Mouse (Mus musculus) forebrain, embryonic 11.5 days (tissue): ENCODE measurements around the gene Stx4a. TPM values are rescaled to one million over a fixed set of nuclear protein-coding genes. Genes with fewer than 3 reads are reported as not detected.
"Not testable (repeated sequence)": the region's sequence is repeated elsewhere in the genome, so short reads cannot be mapped to it uniquely, and the experiment has no call there.

Source experiments
- ATAC-seq: fragments of 200-750 bp; cut with Nextera tagmentation; replicated peaks from 2 replicates; pipeline ENCODE4 v1.8.0; 2017; ENCODE audit warnings: moderate TSS enrichment; ENCODE audit not compliant: low FRiP score
- DNase-seq: peaks from one replicate; pipeline ENCODE4 v3.0.0-alpha.2; 2017; ENCODE audit warnings: low spot score
- H3K27ac ChIP-seq: fragments of 300-500 bp; sonication (generic); 2 replicates; pipeline ENCODE4 v1.5.1; 2014; ENCODE audit warnings: low read depth, low read length
- H3K27me3 ChIP-seq: fragments of 300-500 bp; sonication (generic); 2 replicates; pipeline ENCODE4 v1.6.1; 2014; ENCODE audit warnings: mild to moderate bottlenecking, low read length, mixed read lengths; ENCODE audit not compliant: control insufficient read depth, insufficient read depth
- H3K36me3 ChIP-seq: fragments of 300-500 bp; sonication (generic); 2 replicates; pipeline ENCODE4 v1.6.1; 2014; ENCODE audit warnings: mild to moderate bottlenecking, low read length, moderate library complexity, mixed read lengths; ENCODE audit not compliant: control insufficient read depth, insufficient read depth
- H3K4me1 ChIP-seq: fragments of 300-500 bp; sonication (generic); replicated peaks from 2 replicates; pipeline ENCODE4 v1.6.1; 2014; ENCODE audit warnings: low read length, mixed read lengths; ENCODE audit not compliant: control insufficient read depth, insufficient read depth
- H3K4me2 ChIP-seq: fragments of 300-500 bp; sonication (generic); 2 replicates; pipeline ENCODE4 v1.6.1; 2014; ENCODE audit warnings: low read depth, mild to moderate bottlenecking, low read length, moderate library complexity, mixed read lengths; ENCODE audit not compliant: severe bottlenecking
- H3K4me3 ChIP-seq: fragments of 300-500 bp; sonication (generic); 2 replicates; pipeline ENCODE4 v1.5.1; 2014; ENCODE audit warnings: low read depth, low read length
- H3K9ac ChIP-seq: fragments of 300-500 bp; sonication (generic); 2 replicates; pipeline ENCODE4 v1.6.1; 2014; ENCODE audit warnings: low read length
- H3K9me3 ChIP-seq: fragments of 300-500 bp; sonication (generic); 2 replicates; pipeline ENCODE4 v1.6.1; 2016; ENCODE audit warnings: low read length, mixed read lengths; ENCODE audit not compliant: control insufficient read depth
- WGBS: fragments of 180-500 bp; shearing (Covaris S2); extraction: QIAGEN DNeasy Blood & Tissue Kit; methylation state at CpG from one replicate; pipeline ENCODE4 v1.1.7; 2014; 5-methylcytosine and 5-hydroxymethylcytosine counted together
- polyA plus RNA-seq: library from polyadenylated mRNA; unstranded; fragments of >200 nt; fragmentation: Nextera tagmentation; extraction: Ambion mirVana; gene quantifications from 2 replicates; pipeline ENCODE4 v1.2.1, GENCODE M21; 2014

Stx4a gene
- polyA plus RNA-seq, 1 experiment from 2014 or later: 10.1 TPM

- ATAC-seq, H3K4me3 ChIP-seq: not testable (repeated sequence)
Measured at GRCm38 (mm10) chr7:127840031-127840430, 15.9 kb downstream of the Stx4a start.

DNA sequence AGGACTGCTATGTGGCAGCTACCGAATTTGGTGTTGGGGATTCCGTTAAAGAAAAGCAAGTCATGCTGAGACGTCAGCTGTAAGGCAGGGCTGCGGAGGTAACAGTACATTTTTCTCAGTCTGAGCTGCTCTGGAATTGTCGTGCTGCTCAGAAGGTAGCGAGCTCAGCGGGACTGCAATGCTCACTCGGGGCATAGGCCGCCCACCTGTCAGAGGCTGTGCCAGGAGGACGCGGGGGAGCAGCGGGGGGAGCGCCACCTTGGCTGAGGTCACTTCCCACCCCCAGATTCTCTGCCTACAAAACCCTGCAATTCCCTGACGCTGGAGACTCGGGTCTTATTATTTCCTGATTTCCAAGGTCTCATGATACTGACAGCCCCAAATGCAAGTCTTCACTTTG is 16.8 kb downstream of the Stx4a start:
- H3K9me3 ChIP-seq: no peaks in the 10 kb centered on the region
- 3% methylated on average over 15 of the region's 15 CpGs for WGBS
- H3K4me1 ChIP-seq: peaks cover 6% of the 10 kb centered on the region; the same call in 1 of the 2 replicates
- peak overlapping the region; percentile 99 for H3K4me2 ChIP-seq
- H3K9ac ChIP-seq: peak overlapping the region; percentile 59
- H3K36me3 ChIP-seq: no peaks in the 10 kb centered on the region
- no peaks in the 10 kb centered on the region for H3K27me3 ChIP-seq
- peak overlapping the region; percentile 70 for H3K27ac ChIP-seq
- peak overlapping the region; percentile 63 for H3K4me3 ChIP-seq
- peak; percentile 45 for ATAC-seq
- peak; percentile 59 for DNase-seq

More at GRCm38 (mm10) chr7:127840031-127840430, 15.9 kb downstream of the Stx4a start:
- H3K27ac ChIP-seq, H3K9ac ChIP-seq, H3K36me3 ChIP-seq, H3K4me1 ChIP-seq, H3K27me3 ChIP-seq, H3K4me2 ChIP-seq, H3K9me3 ChIP-seq, DNase-seq: not testable (repeated sequence)
- 93% methylated on average over 2 of the region's 2 CpGs for WGBS

DNA sequence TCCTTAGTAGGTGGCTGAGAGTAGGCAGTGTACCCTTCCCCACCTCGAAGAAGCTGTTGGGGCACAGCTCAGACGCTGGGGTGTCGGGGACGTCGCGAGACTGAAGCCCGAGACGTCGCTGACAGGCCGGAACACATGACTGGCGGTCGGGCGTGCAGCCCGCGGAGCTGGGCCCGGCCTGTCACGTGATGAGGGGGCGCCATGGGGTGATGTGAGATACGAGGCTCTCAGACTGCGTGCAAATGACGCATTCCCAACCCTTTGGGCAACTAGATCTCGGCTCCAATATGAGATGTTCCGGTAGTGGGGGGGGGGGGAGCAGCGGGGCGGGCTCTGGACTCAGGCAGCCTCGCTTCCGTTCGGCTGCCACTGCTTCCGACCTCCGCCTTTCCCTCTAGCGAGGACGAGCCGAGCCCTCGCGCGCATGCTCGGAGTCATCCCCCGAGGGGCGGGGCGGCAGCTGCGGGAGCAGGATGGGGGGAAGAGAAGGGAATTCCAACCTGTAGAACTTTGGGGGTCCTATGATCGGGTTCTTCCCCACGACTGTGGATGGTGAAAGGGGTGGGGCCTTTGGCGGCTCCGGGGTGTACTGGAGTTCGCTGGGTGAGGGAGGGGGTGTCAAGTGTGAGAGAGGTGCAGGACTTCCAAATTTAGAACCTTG is 17.4 kb downstream of the Stx4a start:
- no peaks in the 10 kb centered on the region for H3K36me3 ChIP-seq
- H3K4me2 ChIP-seq: peak overlapping the region; percentile 99
- peak overlapping the region; percentile 63 for H3K4me3 ChIP-seq
- H3K9me3 ChIP-seq: no peaks in the 10 kb centered on the region
- H3K27me3 ChIP-seq: no peaks in the 10 kb centered on the region
- under 1% methylated on average over 43 of the region's 46 CpGs for WGBS
- DNase-seq (peak; percentile 93), ATAC-seq (peak; percentile 91)
- H3K4me1 ChIP-seq: peaks cover 6% of the 10 kb centered on the region; the same call in 1 of the 2 replicates
- H3K9ac ChIP-seq: peak overlapping the region; percentile 59
- peak overlapping the region; percentile 70 for H3K27ac ChIP-seq

DNA sequence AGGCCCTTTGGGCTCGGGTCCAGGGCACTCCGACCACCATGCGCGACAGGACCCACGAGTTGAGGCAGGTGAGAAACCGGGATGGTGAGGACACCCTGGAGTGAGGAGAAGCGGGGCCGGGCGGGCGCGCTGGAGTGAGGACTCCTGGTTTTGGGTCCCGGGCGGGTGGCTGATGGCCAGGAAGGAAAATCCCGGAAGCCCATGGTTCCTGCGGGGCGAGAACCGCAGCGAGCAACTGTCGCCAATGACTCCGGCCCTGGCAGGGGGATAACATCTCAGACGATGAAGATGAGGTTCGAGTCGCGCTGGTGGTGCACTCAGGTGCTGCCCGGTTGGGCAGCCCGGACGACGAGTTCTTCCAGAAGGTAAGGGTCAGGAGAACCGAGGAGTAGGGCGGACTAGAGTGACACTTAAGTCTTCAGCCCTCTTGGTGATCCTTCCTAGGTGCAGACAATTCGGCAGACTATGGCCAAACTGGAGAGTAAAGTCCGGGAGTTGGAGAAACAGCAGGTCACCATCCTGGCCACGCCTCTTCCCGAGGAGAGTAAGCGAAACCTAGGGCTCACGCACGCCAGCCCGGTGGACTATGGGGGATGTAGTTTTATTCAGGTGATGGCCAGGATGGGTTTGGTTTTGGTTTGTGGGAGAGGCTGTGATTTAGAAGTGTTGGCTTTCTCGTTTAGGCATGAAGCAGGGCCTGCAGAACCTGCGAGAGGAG is 18.1 kb downstream of the Stx4a start:
- WGBS: 1% methylated on average over 40 of the region's 40 CpGs
- H3K4me1 ChIP-seq: peaks cover 6% of the 10 kb centered on the region; the same call in 1 of the 2 replicates

DNA sequence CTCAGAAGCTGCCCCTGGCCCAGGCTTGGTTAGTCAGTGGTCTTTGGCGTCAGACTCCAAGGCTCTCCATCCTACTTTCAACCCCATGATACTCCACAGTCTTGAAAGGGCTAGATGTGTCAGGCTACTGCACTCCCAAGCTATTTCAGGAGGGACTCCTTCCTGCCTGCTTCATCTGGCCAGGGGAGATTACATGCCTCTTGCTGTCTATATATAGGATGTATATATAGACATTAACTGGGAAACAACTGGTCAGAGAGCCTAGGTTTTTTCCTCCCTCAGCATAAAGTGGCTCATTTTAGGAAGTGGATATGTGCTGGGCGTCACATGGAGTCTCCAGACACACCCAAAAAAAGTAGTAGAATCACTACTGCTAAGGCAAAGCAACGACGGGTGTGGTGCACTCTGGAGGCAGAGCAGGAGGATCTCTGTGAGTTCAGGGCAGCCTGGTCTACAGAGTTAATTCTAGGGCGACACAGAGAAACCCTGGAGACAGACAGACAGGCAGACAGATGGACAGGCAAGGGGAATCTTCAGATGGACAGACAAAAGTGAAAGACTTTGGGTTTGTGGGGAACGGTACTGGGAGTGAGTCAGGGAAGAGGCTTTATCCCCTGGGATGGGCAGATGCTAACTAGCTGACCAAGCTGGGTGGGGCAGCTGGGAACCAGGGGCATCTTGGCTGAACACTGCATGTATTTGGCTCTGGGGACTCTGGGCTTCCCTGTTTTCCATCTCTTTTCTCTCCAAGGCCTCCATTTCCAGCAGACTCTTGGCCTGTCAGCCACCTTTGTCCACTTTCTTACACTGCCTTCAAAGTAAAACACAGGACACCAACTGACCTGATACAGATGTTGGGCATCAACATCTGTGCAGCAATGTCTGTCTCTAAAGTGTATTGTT is 26.1 kb downstream of the Stx4a start:
- no peak overlapping the region for H3K9ac ChIP-seq
- H3K4me1 ChIP-seq: no peaks in the 10 kb centered on the region
- no peak overlapping the region for H3K4me3 ChIP-seq
- no peaks in the 10 kb centered on the region for H3K27me3 ChIP-seq
- no peak for ATAC-seq
- no peaks in the 10 kb centered on the region for H3K36me3 ChIP-seq
- 86% methylated on average over 6 of the region's 6 CpGs for WGBS
- no peaks in the 10 kb centered on the region for H3K9me3 ChIP-seq
- no peak overlapping the region for H3K27ac ChIP-seq
- no peak for DNase-seq
- no peak overlapping the region for H3K4me2 ChIP-seq

More for the DNA sequence above, 18.1 kb downstream of the Stx4a start:
- Histone ChIP-seq H3K4me3 (peak overlapping the region; percentile 63), H3K4me2 (peak overlapping the region; percentile 99), H3K27me3 (no peaks in the 10 kb centered on the region), H3K9ac (peak overlapping the region; percentile 59), H3K36me3 (no peaks in the 10 kb centered on the region), H3K9me3 (no peaks in the 10 kb centered on the region), H3K27ac (peak overlapping the region; percentile 70; the same call in 1 of the 2 replicates)
- ATAC-seq: peak; percentile 63
- DNase-seq: peak; percentile 77

- Histone ChIP-seq H3K4me3 (no peak overlapping the region), H3K36me3 (no peaks in the 10 kb centered on the region), H3K9me3 (no peaks in the 10 kb centered on the region), H3K4me2 (no peak overlapping the region), H3K27me3 (no peaks in the 10 kb centered on the region), H3K4me1 (no peaks in the 10 kb centered on the region), H3K9ac (no peak overlapping the region), H3K27ac (no peak overlapping the region)
- no peak for DNase-seq
- 79% methylated on average over 5 of the region's 5 CpGs for WGBS
- no peak for ATAC-seq
Measured at GRCm38 (mm10) chr7:127850906-127851305, 26.8 kb downstream of the Stx4a start.

- no peak overlapping the region for H3K27ac ChIP-seq
- H3K4me1 ChIP-seq: no peaks in the 10 kb centered on the region
- no peak overlapping the region for H3K4me2 ChIP-seq
- no peak for DNase-seq
- 94% methylated on average over 6 of the region's 6 CpGs for WGBS
- H3K36me3 ChIP-seq: no peaks in the 10 kb centered on the region
- H3K9ac ChIP-seq: no peak overlapping the region
- H3K4me3 ChIP-seq: no peak overlapping the region
- H3K27me3 ChIP-seq: no peaks in the 10 kb centered on the region
- ATAC-seq: no peak
- no peaks in the 10 kb centered on the region for H3K9me3 ChIP-seq
Measured at GRCm38 (mm10) chr7:127858258-127858657, 34.2 kb downstream of the Stx4a start.

- no peak overlapping the region for H3K4me2 ChIP-seq
- ATAC-seq (no peak), DNase-seq (no peak)
- H3K36me3 ChIP-seq: peaks cover 11% of the 10 kb centered on the region; the same call in 1 of the 2 replicates
- no peaks in the 10 kb centered on the region for H3K9me3 ChIP-seq
- no peak overlapping the region for H3K4me3 ChIP-seq
- WGBS: 91% methylated on average over 12 of the region's 12 CpGs
- H3K4me1 ChIP-seq: no peaks in the 10 kb centered on the region
- H3K27me3 ChIP-seq: no peaks in the 10 kb centered on the region
- H3K27ac ChIP-seq: no peak overlapping the region
- no peak overlapping the region for H3K9ac ChIP-seq
Measured at GRCm38 (mm10) chr7:127866434-127866833, 42.3 kb downstream of the Stx4a start.
